Comparison of ENCODE assay signal across 14 mouse cellular contexts in genomic region chr8:79554311-79554710, GRCm38 (mm10).
"Had no signal": no experiment of that assay in that cellular context is flagged by ENCODE, and none has a peak within 500 bp of the region (broad histone marks: within the 10 kb centered on the region; RNA-seq: fewer than 3 reads in every experiment).

No protein-coding gene starts in this region.

- DNase-seq: lung, adult 18-20 months; lung, embryonic 14.5 days; lung, postnatal 10 days; lung, postnatal 4 days; midbrain, embryonic 14.5 days; retina, postnatal 1 day; right cerebral cortex, adult 18-20 months; right cerebral cortex, postnatal 25 days; right cerebral cortex, postnatal 4 days; spleen, adult 18-20 months; thymus, adult 18-20 months; thymus, postnatal 14 days; thymus, postnatal 36 days had no signal

- ATAC-seq: midbrain, embryonic 16.5 days had no signal
